Mouse (Mus musculus): ENCODE data around the gene Dscam. TPM values are rescaled to one million over a fixed set of nuclear protein-coding genes. Genes with fewer than 3 reads are reported as not detected.

Dscam gene
- polyA plus RNA-seq, 1 experiment, result 0.03 TPM

GRCm38 (mm10) chr16:96635916-96636315 lies 534.6 kb downstream of the Dscam start:
- Histone ChIP-seq H3K27me3 (ENCODE audit: control insufficient read depth, insufficient read depth, low read length) (no peaks in the 10 kb centered on the region), H3K27ac (ENCODE audit: insufficient read depth, low read depth, low read length) (no peak overlapping the region), H3K4me3 (ENCODE audit: low read depth, low read length) (no peak overlapping the region), H3K36me3 (ENCODE audit: control insufficient read depth, insufficient read depth, low read length) (no peaks in the 10 kb centered on the region), H3K4me1 (ENCODE audit: control insufficient read depth, insufficient read depth, insufficient read length, low read length) (no peaks in the 10 kb centered on the region)
- WGBS, result 36% methylated on average over 2 of the region's 2 CpGs
- TF ChIP-seq CTCF (IDR thresholded peaks at IDR 0.05; ENCODE audit: extremely low read depth, insufficient read length, insufficient replicate concordance, low read depth, low read length), result no peak
- no peak for TF ChIP-seq POLR2A (IDR thresholded peaks at IDR 0.05; ENCODE audit: low read depth, low read length)

- no peak for TF ChIP-seq POLR2A (IDR thresholded peaks at IDR 0.05; ENCODE audit: low read depth, low read length)
- no peak overlapping the region for H3K4me3 ChIP-seq (ENCODE audit: low read depth, low read length)
- no peak overlapping the region for H3K27ac ChIP-seq (ENCODE audit: insufficient read depth, low read depth, low read length)
- no peaks in the 10 kb centered on the region for H3K27me3 ChIP-seq (ENCODE audit: control insufficient read depth, insufficient read depth, low read length)
- H3K4me1 ChIP-seq (ENCODE audit: control insufficient read depth, insufficient read depth, insufficient read length, low read length), result no peaks in the 10 kb centered on the region
- no peaks in the 10 kb centered on the region for H3K36me3 ChIP-seq (ENCODE audit: control insufficient read depth, insufficient read depth, low read length)
Measured at GRCm38 (mm10) chr16:96634791-96635143, 535.8 kb downstream of the Dscam start.

GRCm38 (mm10) chr16:96634097-96634790 lies 536.3 kb downstream of the Dscam start:
- H3K36me3 ChIP-seq (ENCODE audit: control insufficient read depth, insufficient read depth, low read length), result no peaks in the 10 kb centered on the region
- TF ChIP-seq CTCF (IDR thresholded peaks at IDR 0.05; ENCODE audit: extremely low read depth, insufficient read length, insufficient replicate concordance, low read depth, low read length), result no peak
- no peak for TF ChIP-seq POLR2A (IDR thresholded peaks at IDR 0.05; ENCODE audit: low read depth, low read length)
- H3K27me3 ChIP-seq (ENCODE audit: control insufficient read depth, insufficient read depth, low read length), result no peaks in the 10 kb centered on the region
- H3K4me1 ChIP-seq (ENCODE audit: control insufficient read depth, insufficient read depth, insufficient read length, low read length), result no peaks in the 10 kb centered on the region
- no peak overlapping the region for H3K4me3 ChIP-seq (ENCODE audit: low read depth, low read length)
- no peak overlapping the region for H3K27ac ChIP-seq (ENCODE audit: insufficient read depth, low read depth, low read length)
- 79% methylated on average over 4 of the region's 4 CpGs for WGBS

- no peaks in the 10 kb centered on the region; the same call in 1 of the 2 replicates for H3K27me3 ChIP-seq (ENCODE audit: control insufficient read depth, insufficient read depth, low read length)
- TF ChIP-seq CTCF (IDR thresholded peaks at IDR 0.05; ENCODE audit: extremely low read depth, insufficient read length, insufficient replicate concordance, low read depth, low read length), result no peak
- TF ChIP-seq POLR2A (IDR thresholded peaks at IDR 0.05; ENCODE audit: low read depth, low read length), result no peak
- 68% methylated on average over 7 of the region's 7 CpGs for WGBS
- H3K4me1 ChIP-seq (ENCODE audit: control insufficient read depth, insufficient read depth, insufficient read length, low read length), result no peaks in the 10 kb centered on the region; the same call in 1 of the 2 replicates
- H3K4me3 ChIP-seq (ENCODE audit: low read depth, low read length), result no peak overlapping the region
- no peaks in the 10 kb centered on the region for H3K36me3 ChIP-seq (ENCODE audit: control insufficient read depth, insufficient read depth, low read length)
- no peak overlapping the region for H3K27ac ChIP-seq (ENCODE audit: insufficient read depth, low read depth, low read length)
Measured at GRCm38 (mm10) chr16:96630241-96630640, 540.3 kb downstream of the Dscam start.

DNA sequence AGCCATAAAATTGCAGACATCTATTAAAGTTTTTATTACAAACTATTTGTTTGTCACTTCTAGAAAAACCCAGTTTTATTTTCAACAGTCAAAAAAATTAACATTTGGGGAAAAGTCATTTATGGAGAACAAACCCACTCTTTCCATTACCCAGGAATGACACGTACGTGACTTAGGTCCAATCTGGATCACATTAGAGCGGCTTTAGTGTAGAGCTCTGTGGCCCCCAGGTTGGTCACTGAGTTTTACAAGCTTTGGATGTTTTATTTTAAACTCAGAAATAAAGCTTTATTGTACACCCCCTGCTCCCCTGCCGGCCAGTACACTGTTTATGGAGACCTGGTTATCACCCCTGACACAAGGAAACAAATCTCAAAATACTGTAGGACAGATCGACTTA lies 540.9 kb downstream of the Dscam start:
- TF ChIP-seq CTCF (IDR thresholded peaks at IDR 0.05; ENCODE audit: extremely low read depth, insufficient read length, insufficient replicate concordance, low read depth, low read length) (no peak), POLR2A (IDR thresholded peaks at IDR 0.05; ENCODE audit: low read depth, low read length) (no peak)
- Histone ChIP-seq H3K4me3 (ENCODE audit: low read depth, low read length) (no peak overlapping the region), H3K36me3 (ENCODE audit: control insufficient read depth, insufficient read depth, low read length) (no peaks in the 10 kb centered on the region), H3K4me1 (ENCODE audit: control insufficient read depth, insufficient read depth, insufficient read length, low read length) (peaks cover 1% of the 10 kb centered on the region; the same call in 1 of the 2 replicates), H3K27me3 (ENCODE audit: control insufficient read depth, insufficient read depth, low read length) (no peaks in the 10 kb centered on the region; the same call in 1 of the 2 replicates), H3K27ac (ENCODE audit: insufficient read depth, low read depth, low read length) (no peak overlapping the region)
- 88% methylated on average over 5 of the region's 5 CpGs for WGBS

DNA sequence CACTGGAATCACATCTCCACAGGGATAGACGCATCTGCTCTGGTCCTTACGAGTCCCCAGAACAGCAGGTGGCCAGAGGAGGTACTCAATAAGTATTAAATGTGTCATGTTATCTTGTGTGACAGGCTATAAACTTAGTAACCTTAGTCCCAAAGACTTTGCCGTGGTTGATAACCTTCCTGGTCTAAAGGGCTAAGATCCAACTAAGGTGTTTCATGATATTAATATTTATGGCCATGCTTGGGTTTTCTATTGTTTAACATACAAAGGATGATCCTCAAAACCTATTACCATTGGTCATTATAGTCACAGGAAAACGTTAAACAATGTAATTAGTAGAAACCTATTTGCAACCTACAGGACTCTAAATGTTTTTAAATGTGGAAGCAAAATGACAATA lies 545.1 kb downstream of the Dscam start:
- Histone ChIP-seq H3K4me1 (ENCODE audit: control insufficient read depth, insufficient read depth, insufficient read length, low read length) (peaks cover 2% of the 10 kb centered on the region; the same call in 1 of the 2 replicates), H3K27me3 (ENCODE audit: control insufficient read depth, insufficient read depth, low read length) (no peaks in the 10 kb centered on the region; the same call in 1 of the 2 replicates), H3K4me3 (ENCODE audit: low read depth, low read length) (no peak overlapping the region), H3K36me3 (ENCODE audit: control insufficient read depth, insufficient read depth, low read length) (no peaks in the 10 kb centered on the region), H3K27ac (ENCODE audit: insufficient read depth, low read depth, low read length) (no peak overlapping the region)
- no peak for TF ChIP-seq POLR2A (IDR thresholded peaks at IDR 0.05; ENCODE audit: low read depth, low read length)
- no peak for TF ChIP-seq CTCF (IDR thresholded peaks at IDR 0.05; ENCODE audit: extremely low read depth, insufficient read length, insufficient replicate concordance, low read depth, low read length)
- 29% methylated on average over 4 of the region's 4 CpGs for WGBS

- WGBS, result 41% methylated on average over 7 of the region's 7 CpGs
- peaks cover 2% of the 10 kb centered on the region; the same call in 1 of the 2 replicates for H3K4me1 ChIP-seq (ENCODE audit: control insufficient read depth, insufficient read depth, insufficient read length, low read length)
- H3K4me3 ChIP-seq (ENCODE audit: low read depth, low read length), result no peak overlapping the region
- TF ChIP-seq CTCF (IDR thresholded peaks at IDR 0.05; ENCODE audit: extremely low read depth, insufficient read length, insufficient replicate concordance, low read depth, low read length), result no peak
- no peak for TF ChIP-seq POLR2A (IDR thresholded peaks at IDR 0.05; ENCODE audit: low read depth, low read length)
- H3K27ac ChIP-seq (ENCODE audit: insufficient read depth, low read depth, low read length), result no peak overlapping the region
- no peaks in the 10 kb centered on the region; the same call in 1 of the 2 replicates for H3K27me3 ChIP-seq (ENCODE audit: control insufficient read depth, insufficient read depth, low read length)
- H3K36me3 ChIP-seq (ENCODE audit: control insufficient read depth, insufficient read depth, low read length), result no peaks in the 10 kb centered on the region
Measured at GRCm38 (mm10) chr16:96624570-96625411, 545.8 kb downstream of the Dscam start.
